Mouse (Mus musculus) liver, adult 2 months (tissue): ENCODE measurements around the gene Tes. TPM values are rescaled to one million over a fixed set of nuclear protein-coding genes. Genes with fewer than 3 reads are reported as not detected.

Experiments used
- DNase-seq: peaks from one replicate; pipeline ENCODE4 v3.0.0-alpha.2; 2011; ENCODE audit warnings: low read depth, low spot score; ENCODE audit errors: extremely low read depth
- H3K27ac ChIP-seq: fragments of 200-500 bp; replicated peaks from 2 replicates; pipeline ENCODE4 v1.5.1; 2012; ENCODE audit warnings: low read depth, mild to moderate bottlenecking, control low read depth, inconsistent platforms, low read length; ENCODE audit not compliant: insufficient read depth
- H3K27me3 ChIP-seq: fragments of 200-500 bp; 2 replicates; pipeline ENCODE4 v1.6.1; 2012; ENCODE audit warnings: mild to moderate bottlenecking, moderate library complexity, low read length, inconsistent platforms; ENCODE audit not compliant: control insufficient read depth, insufficient read depth
- H3K36me3 ChIP-seq: fragments of 200-500 bp; 2 replicates; pipeline ENCODE4 v1.6.1; 2012; ENCODE audit warnings: low read length, inconsistent platforms; ENCODE audit not compliant: control insufficient read depth, insufficient read depth
- H3K4me1 ChIP-seq: fragments of 200-500 bp; 2 replicates; pipeline ENCODE4 v1.6.1; 2011; ENCODE audit warnings: low read length; ENCODE audit not compliant: control insufficient read depth, insufficient read depth
- H3K4me3 ChIP-seq: fragments of 200-500 bp; 2 replicates; pipeline ENCODE4 v1.5.1; 2011; ENCODE audit warnings: low read depth, mild to moderate bottlenecking, control low read depth, low read length, moderate library complexity; ENCODE audit not compliant: insufficient read depth
- H3K79me2 ChIP-seq: fragments of 200-500 bp; 2 replicates; pipeline ENCODE4 v1.6.1; 2012; ENCODE audit warnings: inconsistent platforms, mild to moderate bottlenecking, low read length, moderate library complexity; ENCODE audit not compliant: control insufficient read depth, insufficient read depth
- H3K9ac ChIP-seq: fragments of 200-500 bp; 2 replicates; pipeline ENCODE4 v1.6.1; 2012; ENCODE audit warnings: low read depth, mild to moderate bottlenecking, control low read depth, inconsistent platforms, low read length
- CTCF ChIP-seq: fragments of 200-500 bp; IDR thresholded peaks from 2 replicates; pipeline ENCODE4 v1.5.1; 2011; ENCODE audit warnings: low read depth, low read length, control low read depth
- POLR2A ChIP-seq: fragments of 200-500 bp; IDR thresholded peaks from 2 replicates; pipeline ENCODE4 v1.6.1; 2011; ENCODE audit warnings: low read length, control low read depth; ENCODE audit not compliant: insufficient read depth; ENCODE audit errors: extremely low read depth
- WGBS: fragments of 180-500 bp; shearing (Covaris S2); methylation state at CpG from one replicate; pipeline ENCODE4 v1.1.7; 2018; 5-methylcytosine and 5-hydroxymethylcytosine counted together
- polyA plus RNA-seq: library from polyadenylated mRNA; depleted of rRNA; stranded (reverse); fragments of >200 nt; gene quantifications from 2 replicates; pipeline ENCODE4 v1.2.3, GENCODE M21; 2012
- total RNA-seq: library from RNA; depleted of rRNA; stranded (reverse); fragments of >200 nt; gene quantifications from 2 replicates; pipeline ENCODE4 v1.2.3, GENCODE M21; 2014

Tes gene
- total and polyA plus RNA-seq, 2 experiments = 0.67 to 1.9 TPM

DNA sequence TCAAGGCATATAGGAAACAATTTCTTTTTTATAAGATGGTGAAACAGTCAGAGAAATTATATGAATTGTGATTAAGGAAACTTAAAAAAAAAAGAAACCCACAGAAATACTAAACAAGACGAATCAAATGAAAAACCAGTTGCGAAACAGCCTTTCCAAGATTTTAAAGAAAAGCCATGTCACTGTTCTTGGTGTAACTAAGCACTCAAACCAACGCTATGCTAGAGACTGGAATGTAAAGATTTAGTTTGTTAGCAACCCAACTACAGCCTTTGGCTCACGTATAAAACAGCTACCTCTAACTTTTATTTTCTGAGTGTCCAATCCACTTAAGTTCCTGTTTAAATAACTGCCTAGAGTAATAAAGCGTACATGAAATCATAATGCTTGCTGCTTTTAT lies 7.4 kb downstream of the Tes start:
- no peak for TF ChIP-seq POLR2A
- TF ChIP-seq CTCF = no peak
- H3K27me3 ChIP-seq = no peaks in the 10 kb centered on the region; the same call in 1 of the 2 replicates
- no peaks in the 10 kb centered on the region for H3K36me3 ChIP-seq
- H3K4me3 ChIP-seq = no peak overlapping the region
- no peak overlapping the region for H3K27ac ChIP-seq
- H3K4me1 ChIP-seq = no peaks in the 10 kb centered on the region
- DNase-seq = no peak
- WGBS = 88% methylated on average over 5 of the region's 5 CpGs
- H3K9ac ChIP-seq = no peak overlapping the region
- no peaks in the 10 kb centered on the region; the same call in 1 of the 2 replicates for H3K79me2 ChIP-seq

- H3K36me3 ChIP-seq = no peaks in the 10 kb centered on the region
- no peaks in the 10 kb centered on the region; the same call in 1 of the 2 replicates for H3K27me3 ChIP-seq
- DNase-seq = no peak
- H3K9ac ChIP-seq = no peak overlapping the region
- H3K4me1 ChIP-seq = no peaks in the 10 kb centered on the region
- TF ChIP-seq CTCF (no peak), POLR2A (no peak)
- no peaks in the 10 kb centered on the region; the same call in 1 of the 2 replicates for H3K79me2 ChIP-seq
- 90% methylated on average over 7 of the region's 7 CpGs for WGBS
- no peak overlapping the region for H3K27ac ChIP-seq
- H3K4me3 ChIP-seq = no peak overlapping the region
Measured at GRCm38 (mm10) chr6:17072763-17073484, 8.0 kb downstream of the Tes start.

GRCm38 (mm10) chr6:17077270-17077669 lies 12.3 kb downstream of the Tes start:
- WGBS = 50% methylated on average over 9 of the region's 9 CpGs
- no peaks in the 10 kb centered on the region for H3K27me3 ChIP-seq
- TF ChIP-seq CTCF (no peak), POLR2A (no peak)
- H3K4me1 ChIP-seq = no peaks in the 10 kb centered on the region
- DNase-seq = no peak
- no peak overlapping the region for H3K4me3 ChIP-seq
- no peak overlapping the region for H3K27ac ChIP-seq
- no peaks in the 10 kb centered on the region; the same call in 1 of the 2 replicates for H3K79me2 ChIP-seq
- H3K36me3 ChIP-seq = no peaks in the 10 kb centered on the region
- H3K9ac ChIP-seq = no peak overlapping the region

GRCm38 (mm10) chr6:17077720-17078119 lies 12.8 kb downstream of the Tes start:
- Histone ChIP-seq H3K4me1 (no peaks in the 10 kb centered on the region), H3K79me2 (no peaks in the 10 kb centered on the region; the same call in 1 of the 2 replicates), H3K9ac (no peak overlapping the region), H3K4me3 (no peak overlapping the region), H3K27me3 (no peaks in the 10 kb centered on the region), H3K36me3 (no peaks in the 10 kb centered on the region), H3K27ac (no peak overlapping the region)
- WGBS = 59% methylated on average over 3 of the region's 3 CpGs
- TF ChIP-seq CTCF (no peak), POLR2A (no peak)
- no peak for DNase-seq

DNA sequence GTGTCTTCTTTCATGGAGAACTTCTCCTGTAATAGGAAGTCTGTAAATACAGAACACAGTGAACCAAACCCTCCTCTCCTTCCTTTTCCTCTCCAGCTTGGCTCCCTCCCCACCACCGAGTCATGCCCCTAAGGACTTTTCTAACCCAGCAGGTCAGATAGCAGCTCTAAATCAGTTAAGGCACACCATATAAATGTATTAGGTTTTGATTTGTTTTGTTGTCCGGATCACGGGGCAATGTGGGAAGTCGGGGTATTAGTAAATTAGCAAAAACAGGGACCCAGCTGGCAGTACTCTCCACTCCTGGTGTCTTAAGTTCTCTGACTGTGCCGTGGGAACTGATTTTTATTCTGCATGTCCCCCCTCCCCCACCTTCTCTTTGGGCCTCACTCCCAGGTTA lies 14.4 kb downstream of the Tes start:
- no peaks in the 10 kb centered on the region for H3K27me3 ChIP-seq
- WGBS = 76% methylated on average over 5 of the region's 5 CpGs
- no peak overlapping the region for H3K27ac ChIP-seq
- H3K4me3 ChIP-seq = no peak overlapping the region
- no peaks in the 10 kb centered on the region for H3K79me2 ChIP-seq
- H3K4me1 ChIP-seq = no peaks in the 10 kb centered on the region
- TF ChIP-seq CTCF = no peak
- TF ChIP-seq POLR2A = no peak
- H3K9ac ChIP-seq = no peak overlapping the region
- no peaks in the 10 kb centered on the region for H3K36me3 ChIP-seq
- DNase-seq = no peak

GRCm38 (mm10) chr6:17079826-17080225 lies 14.9 kb downstream of the Tes start:
- H3K27ac ChIP-seq = no peak overlapping the region
- H3K79me2 ChIP-seq = no peaks in the 10 kb centered on the region
- no peak overlapping the region for H3K4me3 ChIP-seq
- DNase-seq = no peak
- 79% methylated on average over 5 of the region's 5 CpGs for WGBS
- no peak overlapping the region for H3K9ac ChIP-seq
- H3K27me3 ChIP-seq = no peaks in the 10 kb centered on the region
- no peaks in the 10 kb centered on the region for H3K4me1 ChIP-seq
- no peaks in the 10 kb centered on the region for H3K36me3 ChIP-seq
- no peak for TF ChIP-seq POLR2A
- TF ChIP-seq CTCF = no peak
